Mouse (Mus musculus) hindbrain, postnatal 0 days (tissue): ENCODE data around the gene Cadm4. TPM values are rescaled to one million over a fixed set of nuclear protein-coding genes. Genes with fewer than 3 reads are reported as not detected.
A peak's percentile ranks its signal among the peaks of the same experiment; 100 is the strongest.

Experiments used
- ATAC-seq: fragments of 200-750 bp; cut with Nextera tagmentation; 2 replicates; pipeline ENCODE4 v1.8.0; 2017; ENCODE audit warnings: mild to moderate bottlenecking, moderate TSS enrichment, moderate library complexity
- DNase-seq: peaks from one replicate; pipeline ENCODE4 v3.0.0-alpha.2; 2015; ENCODE audit warnings: low spot score
- H3K27ac ChIP-seq: fragments of 300-500 bp; sonication (generic); 2 replicates; pipeline ENCODE4 v1.5.1; 2014; ENCODE audit warnings: mild to moderate bottlenecking
- H3K27me3 ChIP-seq: fragments of 300-500 bp; sonication (generic); 2 replicates; pipeline ENCODE4 v1.6.1; 2014; ENCODE audit warnings: low read length, mixed read lengths; ENCODE audit not compliant: insufficient read depth
- H3K36me3 ChIP-seq: fragments of 300-500 bp; sonication (generic); 2 replicates; pipeline ENCODE4 v1.6.1; 2014; ENCODE audit warnings: low read length, mixed read lengths; ENCODE audit not compliant: insufficient read depth
- H3K4me1 ChIP-seq: fragments of 300-500 bp; sonication (generic); 2 replicates; pipeline ENCODE4 v1.6.1; 2014; ENCODE audit warnings: antibody characterized with exemption, low read length, mixed read lengths; ENCODE audit not compliant: insufficient read depth
- H3K4me2 ChIP-seq: fragments of 300-500 bp; sonication (generic); 2 replicates; pipeline ENCODE4 v1.6.1; 2014; ENCODE audit warnings: low read depth, mild to moderate bottlenecking, low read length, moderate library complexity, mixed read lengths
- H3K4me3 ChIP-seq: fragments of 300-500 bp; sonication (generic); 2 replicates; pipeline ENCODE4 v1.5.1; 2014; ENCODE audit warnings: low read length
- H3K9ac ChIP-seq: fragments of 300-500 bp; sonication (generic); replicated peaks from 2 replicates; pipeline ENCODE4 v1.6.1; 2014; ENCODE audit warnings: mild to moderate bottlenecking, low read length, moderate library complexity, mixed read lengths
- H3K9me3 ChIP-seq: fragments of 300-500 bp; sonication (generic); 2 replicates; pipeline ENCODE4 v1.6.1; 2016; ENCODE audit warnings: low read length, mixed read lengths
- CTCF ChIP-seq: IDR thresholded peaks from 2 replicates; pipeline ENCODE4 v1.5.1; 2016; ENCODE audit warnings: antibody characterized with exemption, control low read depth, low read depth
- WGBS: fragments of 180-500 bp; shearing (Covaris S2); extraction: QIAGEN DNeasy Blood & Tissue Kit; methylation state at CpG from one replicate; pipeline ENCODE4 v1.1.7; 2014; 5-methylcytosine and 5-hydroxymethylcytosine counted together
- polyA plus RNA-seq: library from polyadenylated mRNA; unstranded; fragments of >200 nt; fragmentation: Nextera tagmentation; extraction: Ambion mirVana; gene quantifications from 2 replicates; pipeline ENCODE4 v1.2.1, GENCODE M21; 2015
- total RNA-seq: library from RNA; depleted of rRNA; stranded (reverse); fragments of >200 nt; gene quantifications from 2 replicates; pipeline ENCODE4 v1.2.3, GENCODE M21; 2014

Gene Cadm4
- total and polyA plus RNA-seq, 2 experiments from 2014 or later: 101 to 423 TPM

GRCm38 (mm10) chr7:24455726-24456125 lies 26.1 kb upstream of the Cadm4 start:
- no peak overlapping the region for H3K4me3 ChIP-seq
- no peaks in the 10 kb centered on the region for H3K4me1 ChIP-seq
- no peak overlapping the region for H3K9ac ChIP-seq
- no peak for TF ChIP-seq CTCF
- no peak overlapping the region for H3K4me2 ChIP-seq
- H3K27ac ChIP-seq: no peak overlapping the region
- WGBS: 76% methylated on average over 5 of the region's 5 CpGs
- no peaks in the 10 kb centered on the region for H3K36me3 ChIP-seq
- ATAC-seq (no peak), DNase-seq (no peak)
- no peaks in the 10 kb centered on the region for H3K9me3 ChIP-seq
- no peaks in the 10 kb centered on the region for H3K27me3 ChIP-seq

- TF ChIP-seq CTCF: no peak
- Histone ChIP-seq H3K4me2 (no peak overlapping the region), H3K9me3 (no peaks in the 10 kb centered on the region), H3K36me3 (no peaks in the 10 kb centered on the region), H3K4me1 (peaks cover 3% of the 10 kb centered on the region; the same call in 1 of the 2 replicates), H3K27ac (no peak overlapping the region), H3K27me3 (no peaks in the 10 kb centered on the region), H3K9ac (no peak overlapping the region), H3K4me3 (no peak overlapping the region)
- no peak for DNase-seq
- 61% methylated on average over 10 of the region's 10 CpGs for WGBS
- no peak for ATAC-seq
Observed at GRCm38 (mm10) chr7:24457726-24458370, 24.0 kb upstream of the Cadm4 start.

- ATAC-seq: no peak
- no peak overlapping the region for H3K9ac ChIP-seq
- peaks cover 3% of the 10 kb centered on the region; the same call in 1 of the 2 replicates for H3K4me1 ChIP-seq
- DNase-seq: no peak
- no peaks in the 10 kb centered on the region for H3K27me3 ChIP-seq
- TF ChIP-seq CTCF: no peak
- 83% methylated on average over 5 of the region's 5 CpGs for WGBS
- no peaks in the 10 kb centered on the region for H3K9me3 ChIP-seq
- H3K4me3 ChIP-seq: no peak overlapping the region
- H3K36me3 ChIP-seq: no peaks in the 10 kb centered on the region
- no peak overlapping the region for H3K27ac ChIP-seq
- H3K4me2 ChIP-seq: no peak overlapping the region
Observed at GRCm38 (mm10) chr7:24459440-24459839, 22.4 kb upstream of the Cadm4 start.

GRCm38 (mm10) chr7:24459843-24460242 lies 22.0 kb upstream of the Cadm4 start:
- TF ChIP-seq CTCF: no peak
- H3K9ac ChIP-seq: no peak overlapping the region
- H3K36me3 ChIP-seq: no peaks in the 10 kb centered on the region
- ATAC-seq (no peak), DNase-seq (no peak)
- H3K27me3 ChIP-seq: no peaks in the 10 kb centered on the region
- 43% methylated on average over 3 of the region's 3 CpGs for WGBS
- H3K27ac ChIP-seq: no peak overlapping the region
- H3K4me2 ChIP-seq: no peak overlapping the region
- H3K4me3 ChIP-seq: no peak overlapping the region
- H3K9me3 ChIP-seq: no peaks in the 10 kb centered on the region
- H3K4me1 ChIP-seq: peaks cover 3% of the 10 kb centered on the region; the same call in 1 of the 2 replicates

- Histone ChIP-seq H3K27ac (no peak overlapping the region), H3K9ac (no peak overlapping the region), H3K4me1 (peaks cover 3% of the 10 kb centered on the region; the same call in 1 of the 2 replicates), H3K4me2 (no peak overlapping the region), H3K9me3 (no peaks in the 10 kb centered on the region), H3K27me3 (no peaks in the 10 kb centered on the region), H3K4me3 (no peak overlapping the region), H3K36me3 (no peaks in the 10 kb centered on the region)
- TF ChIP-seq CTCF: no peak
- no peak for DNase-seq
- ATAC-seq: no peak
- WGBS: 60% methylated on average over 14 of the region's 14 CpGs
Observed at GRCm38 (mm10) chr7:24461376-24462051, 20.3 kb upstream of the Cadm4 start.

GRCm38 (mm10) chr7:24462388-24463319 lies 19.2 kb upstream of the Cadm4 start, which contains the start of gene Plaur:
Gene Plaur (plus strand): TSS chr7:24462484.
- H3K4me1 ChIP-seq: peaks cover 3% of the 10 kb centered on the region; the same call in 1 of the 2 replicates
- peak within 1 kb of the TSS; percentile 5; the same call in 1 of the 2 replicates for H3K4me3 ChIP-seq
- no peaks in the 10 kb centered on the region for H3K36me3 ChIP-seq
- TF ChIP-seq CTCF: no peak
- H3K27me3 ChIP-seq: no peaks in the 10 kb centered on the region
- peak within 1 kb of the TSS; percentile 43 for H3K4me2 ChIP-seq
- H3K27ac ChIP-seq: no peak within 1 kb of the TSS
- 9% methylated on average over 27 of the region's 27 CpGs for WGBS
- no peak for DNase-seq
- ATAC-seq: peak; percentile 54; the same call in 1 of the 2 replicates
- no peaks in the 10 kb centered on the region for H3K9me3 ChIP-seq
- H3K9ac ChIP-seq: no peak within 1 kb of the TSS
